ENCODE assay signal across 8 mouse cellular contexts in genomic region chr7:127362418-127362817, GRCm38 (mm10). TPM values are rescaled to one million over a fixed set of nuclear protein-coding genes. Genes with fewer than 3 reads are reported as not detected.
A peak's percentile ranks its signal among the peaks of the same experiment; 100 is the strongest.
DNase-seq lines count a peak whose midpoint lies in the region; ATAC-seq and TF ChIP-seq lines count a peak whose summit lies in the region.
"Not testable (repeated sequence)": the region's sequence is repeated elsewhere in the genome, so short reads cannot be mapped to it uniquely, and the experiment has no call there.

No protein-coding gene starts in this region.

- 15% methylated on average over 13 of the region's 13 CpGs for WGBS in embryonic facial prominence, embryonic 15.5 days
- WGBS in heart, embryonic 16.5 days: 23% methylated on average over 13 of the region's 13 CpGs
- WGBS in kidney, embryonic 14.5 days: 29% methylated on average over 13 of the region's 13 CpGs
- WGBS in liver, embryonic 14.5 days (ENCODE audit: insufficient replicate concordance): 22% methylated on average over 13 of the region's 13 CpGs
- WGBS in midbrain, embryonic 13.5 days: 7% methylated on average over 13 of the region's 13 CpGs
- 22% methylated on average over 13 of the region's 13 CpGs for WGBS in stomach, embryonic 15.5 days

- H3K9ac ChIP-seq in embryonic facial prominence, embryonic 15.5 days; heart, embryonic 16.5 days (ENCODE audit: low read length); kidney, embryonic 14.5 days (ENCODE audit: low read depth, low read length); liver, embryonic 14.5 days (replicated peaks); midbrain, embryonic 13.5 days (replicated peaks); stomach, embryonic 15.5 days: not testable (repeated sequence)

- not testable (repeated sequence) for H3K4me3 ChIP-seq in E14TG2a.4 (replicated peaks; ENCODE audit: low read length); midbrain, embryonic 13.5 days (replicated peaks)
- peak overlapping the region; percentile 29 for H3K4me3 ChIP-seq in embryonic facial prominence, embryonic 15.5 days (replicated peaks)
- H3K4me3 ChIP-seq in heart, embryonic 16.5 days (ENCODE audit: low read length): peak overlapping the region; percentile 23
- H3K4me3 ChIP-seq in kidney, embryonic 14.5 days (ENCODE audit: low read length): peak overlapping the region; percentile 0; the same call in 1 of the 2 replicates
- peak overlapping the region in 1 of 2 experiments; percentile 15; a peak in 1 of 4 replicates for H3K4me3 ChIP-seq in liver, embryonic 14.5 days (ENCODE audit: insufficient read depth in 1 of 2, low read depth in 2 of 2, low read length in 2 of 2)
- peak overlapping the region; percentile 27 for H3K4me3 ChIP-seq in stomach, embryonic 15.5 days (replicated peaks)

- not testable (repeated sequence) for H3K27ac ChIP-seq in embryonic facial prominence, embryonic 15.5 days (replicated peaks); heart, embryonic 16.5 days (ENCODE audit: low read length); kidney, embryonic 14.5 days (ENCODE audit: low read depth, low read length); liver, embryonic 14.5 days; midbrain, embryonic 13.5 days; stomach, embryonic 15.5 days

- peak; percentile 86 for TF ChIP-seq CTCF in E14TG2a.4 (conservative IDR thresholded peaks at IDR 0.05; ENCODE audit: low read length)
- TF ChIP-seq CTCF in liver, embryonic 14.5 days (IDR thresholded peaks at IDR 0.05; ENCODE audit: low read depth): peak; percentile 76

- peaks cover 22% of the 10 kb centered on the region for H3K4me1 ChIP-seq in E14TG2a.4 (replicated peaks; ENCODE audit: low read depth, low read length)
- H3K4me1 ChIP-seq in embryonic facial prominence, embryonic 15.5 days; heart, embryonic 16.5 days (ENCODE audit: control insufficient read depth, insufficient read depth, low read length); kidney, embryonic 14.5 days (ENCODE audit: control insufficient read depth, insufficient read depth, low read length); liver, embryonic 14.5 days (replicated peaks; ENCODE audit: control insufficient read depth in 2 of 2, insufficient read depth in 2 of 2, low read length in 1 of 2); stomach, embryonic 15.5 days: not testable (repeated sequence)
- H3K4me1 ChIP-seq in midbrain, embryonic 13.5 days (replicated peaks): peaks cover 13% of the 10 kb centered on the region

- H3K4me2 ChIP-seq in embryonic facial prominence, embryonic 15.5 days (replicated peaks): peak overlapping the region; percentile 24; the same call in 1 of the 2 replicates
- peak overlapping the region; percentile 44 for H3K4me2 ChIP-seq in heart, embryonic 16.5 days (ENCODE audit: low read depth, low read length)
- H3K4me2 ChIP-seq in kidney, embryonic 14.5 days (replicated peaks; ENCODE audit: low read depth, low read length): not testable (repeated sequence)
- peak overlapping the region; percentile 27; the same call in 1 of the 2 replicates for H3K4me2 ChIP-seq in liver, embryonic 14.5 days (ENCODE audit: low read depth)
- H3K4me2 ChIP-seq in midbrain, embryonic 13.5 days (replicated peaks): peak overlapping the region; percentile 19; the same call in 1 of the 2 replicates
- peak overlapping the region; percentile 37; the same call in 1 of the 2 replicates for H3K4me2 ChIP-seq in stomach, embryonic 15.5 days

- H3K36me3 ChIP-seq in E14TG2a.4 (ENCODE audit: insufficient read depth, low read length); embryonic facial prominence, embryonic 15.5 days; heart, embryonic 16.5 days (ENCODE audit: control insufficient read depth, insufficient read depth); kidney, embryonic 14.5 days (ENCODE audit: control insufficient read depth, insufficient read depth, low read length); liver, embryonic 14.5 days (replicated peaks; ENCODE audit: control insufficient read depth, insufficient read depth, low read depth); midbrain, embryonic 13.5 days; stomach, embryonic 15.5 days: not testable (repeated sequence)

- peaks cover 41% of the 10 kb centered on the region for H3K27me3 ChIP-seq in E14TG2a.4 (ENCODE audit: insufficient read depth, low read length)
- peaks cover 26% of the 10 kb centered on the region; the same call in 1 of the 2 replicates for H3K27me3 ChIP-seq in embryonic facial prominence, embryonic 15.5 days
- peaks cover 20% of the 10 kb centered on the region for H3K27me3 ChIP-seq in heart, embryonic 16.5 days (ENCODE audit: control insufficient read depth, insufficient read depth, low read length)
- peaks cover 17% of the 10 kb centered on the region; the same call in 1 of the 2 replicates for H3K27me3 ChIP-seq in kidney, embryonic 14.5 days (ENCODE audit: control insufficient read depth, insufficient read depth, low read length)
- H3K27me3 ChIP-seq in liver, embryonic 14.5 days (ENCODE audit: control insufficient read depth, insufficient read depth, low read length); stomach, embryonic 15.5 days (replicated peaks): not testable (repeated sequence)
- peaks cover 12% of the 10 kb centered on the region for H3K27me3 ChIP-seq in midbrain, embryonic 13.5 days

- H3K9me3 ChIP-seq in E14TG2a.4 (ENCODE audit: low read length); embryonic facial prominence, embryonic 15.5 days (replicated peaks); heart, embryonic 16.5 days (replicated peaks; ENCODE audit: control insufficient read depth, low read length); kidney, embryonic 14.5 days (ENCODE audit: control insufficient read depth, low read length); liver, embryonic 14.5 days (ENCODE audit: control insufficient read depth, low read length); midbrain, embryonic 13.5 days; stomach, embryonic 15.5 days: not testable (repeated sequence)

- not testable (repeated sequence) for TF ChIP-seq EP300 in liver, embryonic 14.5 days (IDR thresholded peaks at IDR 0.05; ENCODE audit: low read depth)

- peak; percentile 61 for DNase-seq in c-Kit-positive CD71-positive TER-119-positive erythroid progenitor cells, embryonic 14.5 days (ENCODE audit: low spot score)
- DNase-seq in liver, embryonic 14.5 days (ENCODE audit: low read depth in 3 of 3, low spot score in 3 of 3): peak in 2 of 3 experiments; percentile 38 to 50

- not testable (repeated sequence) for ATAC-seq in embryonic facial prominence, embryonic 15.5 days (ENCODE audit: insufficient number of reproducible peaks, low FRiP score, low TSS enrichment, low read depth); heart, embryonic 16.5 days (replicated peaks; ENCODE audit: extremely low read depth, insufficient read depth, low FRiP score); kidney, embryonic 14.5 days (ENCODE audit: low FRiP score, low TSS enrichment); liver, embryonic 14.5 days (ENCODE audit: insufficient read depth); midbrain, embryonic 13.5 days; stomach, embryonic 15.5 days (ENCODE audit: insufficient read depth, low FRiP score, low read depth)

RNA-seq across cellular contexts. Expression of gene Zfp747, which starts 13.4 kb away (rescaled TPM):
- 10.6 and 12.3 TPM in 2 replicates for polyA plus RNA-seq in embryonic facial prominence, embryonic 15.5 days (2015; fragmentation: Nextera tagmentation; extraction: Ambion mirVana)
- polyA plus RNA-seq in heart, embryonic 16.5 days (2015; fragmentation: Nextera tagmentation; extraction: Ambion mirVana): 5.3 and 5.5 TPM in 2 replicates
- polyA plus RNA-seq in kidney, embryonic 14.5 days (2014; fragmentation: Nextera tagmentation; extraction: Ambion mirVana): 5.7 and 8.4 TPM in 2 replicates
- polyA plus RNA-seq in liver, embryonic 14.5 days (2012; rRNA removed): 1.2 and 1.9 TPM in 2 replicates
- 1.2 and 1.8 TPM in 2 replicates for polyA plus RNA-seq in liver, embryonic 14.5 days (2014; fragmentation: Nextera tagmentation; extraction: Ambion mirVana)
- polyA plus RNA-seq in midbrain, embryonic 13.5 days (2015; fragmentation: Nextera tagmentation; extraction: Ambion mirVana): 8.4 and 9.3 TPM in 2 replicates
- 9.0 and 9.6 TPM in 2 replicates for polyA plus RNA-seq in stomach, embryonic 15.5 days (2015; fragmentation: Nextera tagmentation; extraction: Ambion mirVana)

RNA-seq across cellular contexts. Expression of gene Zfp768, which starts 17.0 kb away (rescaled TPM):
- polyA plus RNA-seq in embryonic facial prominence, embryonic 15.5 days (2015; fragmentation: Nextera tagmentation; extraction: Ambion mirVana): 16.7 and 17.7 TPM in 2 replicates
- polyA plus RNA-seq in heart, embryonic 16.5 days (2015; fragmentation: Nextera tagmentation; extraction: Ambion mirVana): 17.1 and 20.0 TPM in 2 replicates
- 7.0 and 7.6 TPM in 2 replicates for polyA plus RNA-seq in kidney, embryonic 14.5 days (2014; fragmentation: Nextera tagmentation; extraction: Ambion mirVana)
- polyA plus RNA-seq in liver, embryonic 14.5 days (2012; rRNA removed): 4.4 and 5.0 TPM in 2 replicates
- 0.52 and 0.75 TPM in 2 replicates for polyA plus RNA-seq in liver, embryonic 14.5 days (2014; fragmentation: Nextera tagmentation; extraction: Ambion mirVana)
- polyA plus RNA-seq in midbrain, embryonic 13.5 days (2015; fragmentation: Nextera tagmentation; extraction: Ambion mirVana): 15.6 and 20.1 TPM in 2 replicates
- 13.1 and 17.4 TPM in 2 replicates for polyA plus RNA-seq in stomach, embryonic 15.5 days (2015; fragmentation: Nextera tagmentation; extraction: Ambion mirVana)

RNA-seq across cellular contexts. Expression of gene 9130019O22Rik, which starts 24.5 kb away (rescaled TPM):
- polyA plus RNA-seq in embryonic facial prominence, embryonic 15.5 days (2015; fragmentation: Nextera tagmentation; extraction: Ambion mirVana): 5.3 and 6.2 TPM in 2 replicates
- polyA plus RNA-seq in heart, embryonic 16.5 days (2015; fragmentation: Nextera tagmentation; extraction: Ambion mirVana): 4.5 and 4.9 TPM in 2 replicates
- 2.6 and 7.2 TPM in 2 replicates for polyA plus RNA-seq in kidney, embryonic 14.5 days (2014; fragmentation: Nextera tagmentation; extraction: Ambion mirVana)
- 0.69 and 0.71 TPM in 2 replicates for polyA plus RNA-seq in liver, embryonic 14.5 days (2012; rRNA removed)
- 1.0 and 1.2 TPM in 2 replicates for polyA plus RNA-seq in liver, embryonic 14.5 days (2014; fragmentation: Nextera tagmentation; extraction: Ambion mirVana)
- 5.7 and 6.2 TPM in 2 replicates for polyA plus RNA-seq in midbrain, embryonic 13.5 days (2015; fragmentation: Nextera tagmentation; extraction: Ambion mirVana)
- polyA plus RNA-seq in stomach, embryonic 15.5 days (2015; fragmentation: Nextera tagmentation; extraction: Ambion mirVana): 5.5 and 6.3 TPM in 2 replicates

RNA-seq across cellular contexts. Expression of gene E430018J23Rik, which starts 31.0 kb away (rescaled TPM):
- 8.4 and 9.2 TPM in 2 replicates for polyA plus RNA-seq in embryonic facial prominence, embryonic 15.5 days (2015; fragmentation: Nextera tagmentation; extraction: Ambion mirVana)
- 4.7 and 5.6 TPM in 2 replicates for polyA plus RNA-seq in heart, embryonic 16.5 days (2015; fragmentation: Nextera tagmentation; extraction: Ambion mirVana)
- 5.5 and 8.0 TPM in 2 replicates for polyA plus RNA-seq in kidney, embryonic 14.5 days (2014; fragmentation: Nextera tagmentation; extraction: Ambion mirVana)
- polyA plus RNA-seq in liver, embryonic 14.5 days (2012; rRNA removed): 1.2 and 1.3 TPM in 2 replicates
- 1.0 and 1.3 TPM in 2 replicates for polyA plus RNA-seq in liver, embryonic 14.5 days (2014; fragmentation: Nextera tagmentation; extraction: Ambion mirVana)
- 5.9 and 8.4 TPM in 2 replicates for polyA plus RNA-seq in midbrain, embryonic 13.5 days (2015; fragmentation: Nextera tagmentation; extraction: Ambion mirVana)
- 6.3 and 6.5 TPM in 2 replicates for polyA plus RNA-seq in stomach, embryonic 15.5 days (2015; fragmentation: Nextera tagmentation; extraction: Ambion mirVana)

RNA-seq across cellular contexts. Expression of gene Zfp764, which starts 44.2 kb away (rescaled TPM):
- 8.9 and 9.2 TPM in 2 replicates for polyA plus RNA-seq in embryonic facial prominence, embryonic 15.5 days (2015; fragmentation: Nextera tagmentation; extraction: Ambion mirVana)
- polyA plus RNA-seq in heart, embryonic 16.5 days (2015; fragmentation: Nextera tagmentation; extraction: Ambion mirVana): 6.5 and 6.6 TPM in 2 replicates
- polyA plus RNA-seq in kidney, embryonic 14.5 days (2014; fragmentation: Nextera tagmentation; extraction: Ambion mirVana): 6.8 and 8.8 TPM in 2 replicates
- 0.94 and 1.3 TPM in 2 replicates for polyA plus RNA-seq in liver, embryonic 14.5 days (2012; rRNA removed)
- 1.1 and 1.5 TPM in 2 replicates for polyA plus RNA-seq in liver, embryonic 14.5 days (2014; fragmentation: Nextera tagmentation; extraction: Ambion mirVana)
- polyA plus RNA-seq in midbrain, embryonic 13.5 days (2015; fragmentation: Nextera tagmentation; extraction: Ambion mirVana): 5.1 and 5.2 TPM in 2 replicates
- polyA plus RNA-seq in stomach, embryonic 15.5 days (2015; fragmentation: Nextera tagmentation; extraction: Ambion mirVana): 7.6 and 8.8 TPM in 2 replicates
